Mouse (Mus musculus) CH12.LX (cell line): ENCODE measurements at regions not wholly inside any gene's neighbourhood (a gene's known extent, or its start where the extent isn't known, plus 50 kb on each side); places are given as distances from the start of the nearest gene placed in this dataset.

Experiments
- BHLHE40 ChIP-seq: IDR thresholded peaks from 2 replicates; pipeline ENCODE4 v1.6.1; 2011; ENCODE audit warnings: mild to moderate bottlenecking, low read depth, low read length, improper control_type of control experiment
- POLR2A ChIP-seq: IDR thresholded peaks from 2 replicates; pipeline ENCODE4 v1.6.1; 2011; ENCODE audit warnings: low read depth, mild to moderate bottlenecking, improper control_type of control experiment, low read length
- SMC3 ChIP-seq: IDR thresholded peaks from 2 replicates; pipeline ENCODE4 v1.6.1; 2011; ENCODE audit warnings: low read depth, low read length, improper control_type of control experiment
- ZMIZ1 ChIP-seq: IDR thresholded peaks from 2 replicates; pipeline ENCODE4 v1.6.1; 2012; ENCODE audit warnings: low read depth, mild to moderate bottlenecking, inconsistent platforms, low read length, improper control_type of control experiment
- ZNF384 ChIP-seq: IDR thresholded peaks from 2 replicates; pipeline ENCODE4 v1.6.1; 2012; ENCODE audit warnings: low read depth, low read length, improper control_type of control experiment, inconsistent platforms

DNA sequence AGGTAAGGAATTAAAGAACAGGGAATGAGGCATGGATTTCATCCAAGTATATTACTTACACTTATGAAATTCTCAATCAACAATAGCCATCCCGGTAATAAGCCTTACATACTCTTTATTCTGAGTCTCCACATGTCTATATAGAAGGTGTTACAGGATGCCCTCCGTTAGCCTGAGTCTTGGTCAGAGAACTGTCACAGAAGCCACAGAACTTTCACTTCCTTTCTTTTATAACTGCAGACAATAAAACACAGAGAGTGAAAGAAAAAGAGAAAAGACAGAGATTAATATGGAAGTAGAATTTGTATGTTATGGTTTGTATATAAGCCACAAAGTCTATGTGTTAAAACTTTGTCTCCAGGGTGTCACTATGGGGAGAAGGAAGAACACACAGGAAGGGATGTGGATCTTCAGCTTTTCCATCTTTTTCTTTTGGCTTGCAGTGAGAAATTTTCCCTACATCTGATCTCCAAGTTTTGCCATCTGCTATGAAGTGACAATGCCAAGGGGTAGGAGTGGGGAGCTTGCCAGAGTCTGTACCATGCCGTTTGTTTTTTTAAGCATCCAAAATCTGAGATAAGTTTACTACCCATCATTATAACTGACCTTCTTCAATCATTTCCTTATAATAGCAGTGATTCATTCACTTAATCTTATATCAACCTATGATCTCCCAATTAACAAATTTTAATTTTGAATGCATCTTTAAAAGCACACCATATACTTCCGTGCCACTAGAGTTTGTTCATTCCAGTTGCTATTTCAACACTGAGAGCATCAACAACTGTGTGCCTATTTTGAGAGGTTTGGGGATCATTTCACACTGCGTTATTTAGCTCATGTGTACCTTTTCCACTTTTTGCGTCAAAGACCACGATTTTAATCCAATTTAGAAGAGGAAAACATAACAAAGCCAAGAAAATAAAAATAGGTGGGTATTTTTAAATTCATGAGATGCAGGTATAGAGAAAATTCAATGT lies 262.8 kb upstream of the Brinp3 start:
- TF ChIP-seq ZMIZ1: no peak
- no peak for TF ChIP-seq ZNF384
- TF ChIP-seq BHLHE40: no peak
- TF ChIP-seq SMC3: no peak
- no peak for TF ChIP-seq POLR2A
